Mouse (Mus musculus) urinary bladder, postnatal 36 days (tissue): ENCODE measurements around the gene Htr5a.

ENCODE experiments used
- DNase-seq, 2 experiments: peaks; one replicate each; pipeline ENCODE4 v3.0.0; 2022; ENCODE audit warnings: low spot score in 2 of 2, mixed read lengths in 1 of 2

Htr5a gene

GRCm38 (mm10) chr5:27881261-27881660 is 39.3 kb downstream of the Htr5a start:
- DNase-seq, result no peak

GRCm38 (mm10) chr5:27888080-27888479 is 46.1 kb downstream of the Htr5a start:
- DNase-seq, result no peak

- no peak for DNase-seq
Observed at GRCm38 (mm10) chr5:27895961-27896360, 54.0 kb downstream of the Htr5a start.

GRCm38 (mm10) chr5:27899756-27900155 is 57.8 kb downstream of the Htr5a start:
- DNase-seq, result no peak

DNA sequence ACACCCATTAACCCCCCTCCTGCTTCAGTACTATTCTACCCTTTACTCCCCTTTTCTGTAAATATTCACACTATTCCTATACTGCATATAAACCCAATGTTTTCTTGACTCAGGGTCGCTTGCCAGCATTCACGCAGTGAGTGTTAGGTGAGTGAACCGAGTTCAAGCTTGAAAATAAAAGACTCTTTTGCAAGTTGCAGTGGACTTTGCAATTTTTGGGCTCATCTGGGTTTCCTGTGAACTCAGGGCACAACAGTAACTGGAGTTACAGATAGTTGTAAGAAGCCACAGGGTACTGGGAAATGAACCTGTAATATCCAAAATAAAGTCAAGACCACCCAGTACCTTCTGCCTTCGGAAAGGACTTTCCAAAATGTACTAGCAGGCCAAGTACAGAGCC is 58.2 kb downstream of the Htr5a start:
- no peak for DNase-seq
